Mouse (Mus musculus) thymus, postnatal 14 days (tissue): Measurements from ENCODE around the gene Larp1b.
A peak's percentile ranks its signal among the peaks of the same experiment; 100 is the strongest.
"Not testable (repeated sequence)": the region's sequence is repeated elsewhere in the genome, so short reads cannot be mapped to it uniquely, and the experiment has no call there.

Source experiments
- DNase-seq: peaks from one replicate; pipeline ENCODE4 v3.0.0; 2021

The Larp1b gene

GRCm38 (mm10) chr3:40949170-40949902 is at the start of gene Larp1b:
Gene Larp1b, plus strand, starts transcription at chr3:40949828.
- DNase-seq = peak; percentile 100

GRCm38 (mm10) chr3:40902443-40902842 is 47.2 kb upstream of the Larp1b start, which contains the start of gene 1700034I23Rik:
Gene 1700034I23Rik, minus strand, starts transcription at chr3:40902543.
- not testable (repeated sequence) for DNase-seq

DNA sequence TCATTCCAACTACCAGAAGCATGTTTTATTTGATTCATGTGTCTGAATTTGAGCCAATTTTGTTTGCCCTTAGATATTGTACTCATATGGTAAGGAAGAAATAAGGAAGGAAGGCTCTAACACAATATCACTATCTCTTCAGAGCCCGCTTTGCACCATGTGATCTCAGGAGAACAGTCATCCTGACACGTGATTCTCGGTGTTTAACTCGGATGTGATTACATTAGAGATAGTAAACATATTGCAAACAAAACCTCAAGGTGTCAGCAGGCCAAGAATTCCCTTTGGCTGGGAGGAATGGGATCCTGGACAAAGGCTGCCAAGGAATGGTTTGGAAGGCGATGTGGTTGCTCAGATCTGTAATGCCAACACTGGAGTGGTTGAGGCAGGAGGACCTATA is 11.4 kb upstream of the Larp1b start:
- DNase-seq = no peak

- no peak for DNase-seq
Measured at GRCm38 (mm10) chr3:40938592-40938991, 11.0 kb upstream of the Larp1b start.

GRCm38 (mm10) chr3:40939019-40939418 is 10.6 kb upstream of the Larp1b start:
- DNase-seq = no peak

DNA sequence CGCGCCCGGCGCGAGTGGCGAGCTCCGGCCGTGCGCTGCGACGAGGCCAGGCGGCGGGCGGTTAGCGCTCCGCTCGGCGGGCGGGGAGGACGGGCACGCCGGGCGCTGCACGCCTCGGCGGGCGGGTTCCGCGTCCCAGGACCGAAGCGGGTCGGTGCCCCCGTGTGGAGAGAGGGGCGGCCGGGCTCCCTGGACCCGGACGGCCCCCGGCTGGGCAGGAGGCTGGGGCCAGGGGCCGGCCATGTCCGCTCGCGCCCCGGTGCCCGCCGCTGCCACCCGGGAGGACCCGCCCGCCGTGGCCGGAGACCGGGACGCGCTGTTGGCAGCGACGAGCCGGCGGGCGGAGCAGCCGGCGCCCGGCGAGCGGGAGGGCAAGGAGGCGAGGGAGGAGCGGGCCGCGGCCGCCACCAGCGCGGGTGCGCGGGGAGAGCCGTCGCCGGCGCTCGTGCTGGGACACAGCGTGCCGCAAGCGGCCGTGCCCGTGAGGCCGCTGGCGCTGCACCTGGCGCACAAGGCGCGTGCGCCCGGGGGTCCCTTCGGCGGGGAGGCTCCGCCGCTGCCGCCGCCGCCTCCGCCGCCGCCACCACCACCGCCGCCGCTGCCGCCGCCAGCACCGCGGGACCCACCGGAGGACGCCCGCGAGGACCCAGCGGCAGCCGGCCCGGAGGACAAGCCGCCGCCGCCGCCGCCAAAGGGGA is 424 bp downstream of the Larp1b start:
- peak; percentile 63 for DNase-seq

DNA sequence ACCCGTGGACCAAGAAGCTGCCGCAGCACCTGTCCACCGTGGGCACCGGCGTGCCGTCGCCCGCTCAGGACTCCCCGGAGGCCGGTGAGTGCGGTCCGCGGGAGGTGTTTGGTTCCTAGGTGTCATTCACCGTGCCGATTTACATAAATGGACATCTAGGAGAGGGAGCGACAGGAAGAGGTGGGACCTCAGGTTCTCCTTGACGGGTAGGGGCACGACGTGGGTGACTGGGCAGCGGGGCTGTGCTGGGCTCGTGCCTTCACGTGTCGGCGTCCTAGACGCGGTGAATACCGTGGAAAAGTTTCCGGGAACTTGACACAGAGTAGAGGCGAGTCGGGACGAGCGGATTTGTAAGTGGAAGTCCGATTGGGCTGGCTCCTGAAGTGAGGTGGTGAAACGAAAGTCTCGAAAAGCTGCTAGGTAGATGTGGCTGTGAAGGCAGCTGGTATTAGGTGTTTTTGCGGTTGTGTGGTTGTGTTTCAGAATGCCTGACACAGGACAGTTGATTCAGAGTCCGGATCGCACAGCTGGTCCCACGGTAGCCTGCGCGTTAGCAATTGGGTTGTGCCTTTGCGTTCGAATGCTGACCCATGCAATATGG is 1.1 kb downstream of the Larp1b start:
- DNase-seq = no peak

DNA sequence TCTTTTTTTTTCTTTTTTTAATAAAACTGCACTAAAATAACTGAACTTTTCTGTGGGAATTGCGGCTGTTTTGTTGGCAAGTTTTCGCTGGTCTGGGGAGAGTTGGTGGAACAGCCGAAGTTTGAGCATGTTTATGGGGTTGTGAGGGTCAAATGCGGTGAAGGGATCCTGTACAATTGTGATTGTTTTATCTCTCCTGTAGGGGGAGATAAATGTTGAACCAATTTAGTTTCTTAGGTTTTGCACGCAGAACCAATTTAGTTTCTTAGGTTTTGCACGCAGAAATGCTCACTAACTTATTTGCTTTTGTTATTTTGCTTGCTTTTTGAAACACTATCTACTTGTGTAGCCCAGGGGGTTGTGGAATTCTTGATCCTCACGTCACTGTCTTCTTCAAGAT is 1.7 kb downstream of the Larp1b start:
- DNase-seq = peak; percentile 26

- no peak for DNase-seq
Measured at GRCm38 (mm10) chr3:40952606-40953005, 3.0 kb downstream of the Larp1b start.

GRCm38 (mm10) chr3:40954792-40955191 is 5.2 kb downstream of the Larp1b start:
- no peak for DNase-seq

DNA sequence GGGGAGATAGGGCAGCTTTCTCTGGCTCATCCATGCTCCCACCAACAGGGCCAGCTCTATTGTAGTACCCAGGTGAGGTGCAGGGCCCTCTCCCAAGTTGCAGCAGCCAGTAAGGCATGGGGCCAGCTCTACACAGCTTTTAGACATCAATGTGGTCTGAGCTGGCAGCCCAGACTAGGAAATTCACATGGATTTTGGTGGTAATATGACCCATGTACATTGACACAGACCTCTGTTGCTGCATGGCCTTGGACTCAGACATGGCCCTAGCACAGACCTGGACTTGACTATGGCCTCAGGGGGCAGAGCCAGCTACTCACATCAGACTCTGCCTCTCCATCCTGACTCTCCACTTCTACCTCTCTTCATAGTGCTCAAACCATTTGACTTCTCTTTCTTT is 9.2 kb downstream of the Larp1b start:
- no peak for DNase-seq

GRCm38 (mm10) chr3:40980758-40981157 is 31.1 kb downstream of the Larp1b start:
- no peak for DNase-seq

DNA sequence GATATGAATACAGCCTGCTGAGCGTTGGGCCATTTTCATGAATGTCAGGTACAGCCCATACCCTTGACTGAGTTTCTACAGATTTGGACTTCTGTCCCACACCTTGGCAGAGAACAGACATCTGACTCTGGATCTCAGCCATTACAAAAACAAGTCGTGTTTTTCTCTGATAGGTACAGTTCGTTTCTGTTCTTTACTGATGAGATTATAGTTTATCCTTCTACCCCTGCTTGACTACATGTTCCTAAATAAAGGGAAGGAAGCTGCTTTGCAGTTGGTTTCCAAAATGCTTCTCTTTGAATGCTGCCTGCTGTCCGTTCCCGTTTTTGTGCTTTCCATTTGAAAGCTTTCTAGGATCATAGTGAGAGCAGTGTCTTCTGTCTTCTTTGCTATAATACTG is 37.9 kb downstream of the Larp1b start:
- DNase-seq = no peak

DNA sequence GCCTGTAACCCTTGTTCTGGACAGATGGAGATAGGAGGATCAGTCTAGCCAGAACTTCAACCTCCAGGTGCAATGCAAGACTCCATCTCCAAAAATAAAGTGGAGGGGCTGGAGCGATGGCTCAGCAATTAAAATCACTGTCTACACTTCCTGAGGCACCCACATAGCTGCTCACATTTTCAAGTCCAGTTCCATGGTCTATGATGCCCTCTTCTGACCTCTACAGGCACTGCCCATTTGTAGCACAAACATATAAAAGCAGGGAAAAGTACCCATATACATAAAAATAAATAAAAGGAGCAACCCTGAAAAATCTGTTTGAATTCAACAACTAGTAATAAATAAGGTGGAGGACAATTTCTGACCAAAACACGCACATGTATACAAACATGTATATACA is 39.1 kb downstream of the Larp1b start:
- DNase-seq = no peak

DNA sequence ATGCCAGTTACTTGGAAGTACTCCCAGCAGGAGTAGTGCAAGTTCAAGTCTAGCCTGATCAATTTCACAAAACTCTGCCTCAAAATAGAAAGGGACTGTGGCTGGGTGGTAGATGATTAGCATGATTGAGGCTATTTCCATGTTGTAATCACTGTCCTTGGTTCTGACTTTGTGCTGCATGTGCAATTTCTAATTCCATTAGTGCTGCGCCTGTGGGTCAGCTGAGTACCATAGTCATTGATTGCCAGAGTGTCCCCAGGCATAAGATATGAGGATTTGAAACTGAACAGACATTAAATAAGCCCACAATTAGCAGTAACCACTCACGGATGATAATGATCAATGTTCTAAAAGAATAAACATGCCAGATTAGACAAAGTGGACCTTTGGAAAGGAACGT is 41.9 kb downstream of the Larp1b start:
- DNase-seq = no peak

DNA sequence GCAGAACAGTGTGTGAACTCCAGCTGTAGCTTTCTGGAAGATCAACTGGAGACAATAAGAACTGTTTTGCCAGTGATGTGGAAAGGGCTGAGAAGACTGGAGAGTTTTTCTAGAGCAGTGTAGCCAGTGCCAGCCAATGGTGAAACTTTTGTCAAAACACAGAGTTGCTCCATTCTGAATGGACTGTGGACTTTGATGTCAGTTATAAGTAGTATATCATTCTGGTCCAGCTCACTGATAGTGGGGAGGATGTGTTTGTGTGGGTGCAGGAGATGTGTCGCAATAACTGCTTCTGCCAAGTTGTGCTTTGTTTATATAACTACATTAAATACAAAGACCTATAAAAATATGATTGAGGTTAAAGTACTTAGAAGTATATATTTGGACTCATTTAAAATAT is 45.5 kb downstream of the Larp1b start:
- no peak for DNase-seq

GRCm38 (mm10) chr3:41009315-41009714 is 59.7 kb downstream of the Larp1b start:
- DNase-seq = no peak

DNA sequence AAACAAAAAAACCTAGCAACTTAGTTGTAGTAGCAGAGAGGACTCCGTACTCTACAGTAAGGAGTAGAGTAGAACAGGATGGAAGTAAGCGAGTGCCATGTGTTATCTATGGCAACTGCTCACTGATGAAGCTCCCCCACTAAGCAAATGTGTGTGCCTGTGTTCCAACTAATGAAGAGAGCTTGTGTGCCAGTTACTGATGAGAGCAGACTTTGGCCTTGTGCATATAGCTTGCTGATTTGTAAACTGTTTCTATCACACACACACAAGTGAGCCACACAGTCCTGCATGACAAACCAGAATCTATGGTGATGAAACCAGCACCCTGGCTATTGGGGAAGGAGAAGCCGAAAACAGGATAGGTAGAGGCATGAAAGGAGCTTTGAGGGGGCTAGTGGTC is 60.4 kb downstream of the Larp1b start:
- DNase-seq = no peak

DNA sequence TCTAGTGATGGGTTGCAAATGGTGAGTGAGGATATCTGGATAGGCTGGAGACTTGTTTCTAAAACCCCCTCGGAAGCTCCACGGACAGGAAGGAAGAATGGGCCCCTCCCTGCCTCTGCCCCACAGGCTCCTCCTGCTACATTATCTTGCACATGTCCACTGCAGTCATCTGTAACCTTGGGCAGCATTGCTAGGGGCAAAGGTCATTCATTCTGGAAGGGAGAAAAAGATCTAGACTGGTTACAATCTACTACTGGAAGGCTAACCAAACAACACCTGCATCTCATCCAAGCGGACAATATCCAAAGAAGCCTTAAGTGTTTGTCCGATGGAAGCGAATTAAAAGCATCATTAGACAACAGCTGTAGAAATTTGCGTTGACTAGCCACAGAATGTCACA is 61.1 kb downstream of the Larp1b start:
- no peak for DNase-seq

GRCm38 (mm10) chr3:41012451-41012850 is 62.8 kb downstream of the Larp1b start:
- DNase-seq = no peak

DNA sequence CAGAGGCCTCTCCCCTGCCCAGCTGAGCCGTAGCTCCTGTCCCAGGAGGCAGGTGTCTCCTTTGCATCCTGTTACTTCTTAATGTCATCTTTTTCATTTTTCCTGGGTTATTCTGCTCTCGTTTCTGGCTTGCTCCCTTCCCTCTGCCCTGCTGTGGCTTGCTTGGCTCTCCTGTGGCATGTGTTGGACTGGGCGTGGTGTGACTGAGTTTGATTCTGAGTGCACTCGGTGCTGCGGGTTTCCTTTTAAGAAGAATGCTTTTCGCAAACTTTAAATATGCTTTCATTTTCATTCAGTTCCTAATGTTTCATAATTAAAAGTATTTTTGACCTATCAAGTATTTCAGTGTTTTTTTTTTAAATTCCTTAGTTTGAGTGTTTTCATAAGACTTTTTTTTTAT is 65.3 kb downstream of the Larp1b start:
- no peak for DNase-seq

DNA sequence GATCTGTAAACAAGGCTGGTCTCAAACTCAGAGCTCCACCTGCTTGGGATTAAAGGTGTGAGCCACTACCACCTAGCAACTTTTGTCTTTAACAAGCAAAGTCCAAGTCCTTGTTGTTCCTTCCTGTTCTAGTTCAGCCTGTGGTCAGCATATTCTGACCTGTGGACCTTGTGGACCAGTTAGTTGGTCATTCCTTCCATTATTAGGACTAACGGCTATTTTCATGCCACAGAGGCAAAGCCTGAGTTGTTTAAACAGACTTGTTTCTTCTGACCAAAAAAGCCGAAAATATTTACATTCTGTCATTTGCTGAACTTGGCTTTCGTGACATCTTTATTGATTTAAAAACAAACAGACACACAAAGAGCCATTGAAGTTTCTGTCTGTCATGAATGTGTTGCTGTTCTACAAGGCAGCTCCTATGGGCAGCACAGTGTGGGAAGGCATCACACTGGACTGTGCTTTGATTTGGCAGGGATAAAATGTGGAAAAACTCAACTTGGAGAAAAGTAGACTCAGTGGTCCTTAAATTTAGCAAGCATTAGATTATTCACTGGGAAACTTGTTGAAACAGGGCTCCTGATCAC is 68.5 kb downstream of the Larp1b start:
- no peak for DNase-seq

GRCm38 (mm10) chr3:41020687-41021086 is 71.1 kb downstream of the Larp1b start:
- DNase-seq = no peak

DNA sequence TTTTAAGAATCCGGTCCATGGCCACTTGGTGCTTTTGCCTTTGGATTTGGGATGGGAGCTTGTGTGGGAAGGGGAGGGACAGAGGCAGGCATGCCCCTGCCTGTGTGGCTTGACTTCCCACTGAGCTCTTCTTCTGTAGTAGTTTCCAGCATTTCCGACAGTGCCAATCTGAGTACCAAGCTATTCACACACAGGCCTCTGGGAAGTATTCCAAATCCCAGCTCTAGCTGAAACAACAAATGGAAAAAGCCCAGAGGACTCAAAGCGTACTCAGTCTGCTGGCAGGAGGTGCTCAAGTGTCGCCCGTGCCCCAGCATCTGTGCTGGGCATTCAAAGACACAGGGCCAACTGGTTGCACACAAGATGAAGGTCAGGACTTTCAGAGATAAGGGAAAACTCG is 72.4 kb downstream of the Larp1b start:
- no peak for DNase-seq
